ENCODE assay signal across 17 mouse cellular contexts in the genomic region with DNA sequence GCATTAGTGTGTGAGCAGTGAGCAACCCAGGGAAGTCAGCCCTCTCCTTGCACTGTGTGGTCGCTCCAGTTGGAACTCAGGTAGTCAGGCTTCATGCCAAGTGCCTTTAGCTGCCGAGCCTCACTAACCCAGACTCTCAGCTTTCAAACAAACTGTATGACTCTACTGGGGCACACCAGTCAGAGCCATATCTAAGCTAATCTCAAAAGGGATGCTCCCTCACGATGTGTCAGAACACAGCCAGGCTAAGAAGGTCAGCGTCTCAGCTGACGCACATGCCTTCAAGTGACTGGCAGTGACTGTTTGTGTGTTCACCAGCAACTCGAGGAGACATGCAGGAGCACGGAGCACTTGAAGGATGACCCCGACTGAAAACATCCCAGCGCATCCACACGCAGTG. TPM values are rescaled to one million over a fixed set of nuclear protein-coding genes. Genes with fewer than 3 reads are reported as not detected.
DNase-seq lines count a peak whose midpoint lies in the region; ATAC-seq lines count a peak whose summit lies in the region.
"Had no signal": no experiment of that assay in that cellular context is flagged by ENCODE, and none has a peak within 500 bp of the region (broad histone marks: within the 10 kb centered on the region; RNA-seq: fewer than 3 reads in every experiment).

No protein-coding gene starts in this region.

- ATAC-seq in megakaryocyte-erythroid progenitor cell, adult 5-6 weeks (replicated peaks; ENCODE audit: low FRiP score, low TSS enrichment, poor library complexity, severe bottlenecking) = 0 out of 2 replicates have a peak, but pooled peaks have one; percentile 30
- ATAC-seq: forebrain, embryonic 15.5 days had no signal

- DNase-seq in cerebellum, adult 9-10 months = peak; percentile 25
- no peak for DNase-seq in cerebellum, adult 11 months
- peak; percentile 11 for DNase-seq in brain, adult 2 months (ENCODE audit: low read depth, low spot score)
- peak; percentile 44 to 49 for DNase-seq in cerebellum, postnatal 10 days
- DNase-seq in right cerebral cortex, postnatal 10 days (ENCODE audit: low spot score in 2 of 2) = no peak
- DNase-seq: adrenal gland, adult 2 months; adrenal gland, postnatal 36 days; gastrocnemius, postnatal 10 days; heart, adult 2 months; heart, postnatal 14 days; kidney, adult 11 months; kidney, adult 9 months had no signal

RNA-seq across cellular contexts. Expression of gene Tomm20l, which starts 11.5 kb away (rescaled TPM):
- not detected in 2 replicates for total RNA-seq in megakaryocyte-erythroid progenitor cell, adult 5-6 weeks (2014; fragmentation: Nextera tagmentation)
- not detected in 2 replicates for total RNA-seq in megakaryocyte-erythroid progenitor cell, adult 5-6 weeks (2017)
- total RNA-seq: ES-E14; gastrocnemius, postnatal 10 days; gastrocnemius, postnatal 4 days; hematopoietic stem cell, adult 5-6 weeks had no signal

RNA-seq across cellular contexts. Expression of gene Timm9, which starts 13.8 kb away (rescaled TPM):
- total RNA-seq in megakaryocyte-erythroid progenitor cell, adult 5-6 weeks (2014; fragmentation: Nextera tagmentation) = 113 and 144 TPM in 2 replicates
- 93.4 and 95.5 TPM in 2 replicates for total RNA-seq in megakaryocyte-erythroid progenitor cell, adult 5-6 weeks (2017)

RNA-seq across cellular contexts. Expression of gene 2700049A03Rik, which starts 13.9 kb away (rescaled TPM):
- total RNA-seq in megakaryocyte-erythroid progenitor cell, adult 5-6 weeks (2014; fragmentation: Nextera tagmentation) = 17.9 and 23.2 TPM in 2 replicates
- total RNA-seq in megakaryocyte-erythroid progenitor cell, adult 5-6 weeks (2017) = 12.2 and 14.7 TPM in 2 replicates

Comparison
In these comparisons a context has a peak if more than half of its experiments do, and no peak if none do; other contexts are left out.
1. DNase-seq: peak in cerebellum, adult 9-10 months (single experiment), brain, adult 2 months (single experiment) and cerebellum, postnatal 10 days (2 of 2); none in cerebellum, adult 11 months (single experiment) and right cerebral cortex, postnatal 10 days (0 of 2).